Mouse (Mus musculus) MEL (cell line): ENCODE measurements around the gene Rsbn1. TPM values are rescaled to one million over a fixed set of nuclear protein-coding genes. Genes with fewer than 3 reads are reported as not detected.

Experiments
- DNase-seq: peaks from one replicate; pipeline ENCODE4 v3.0.0; 2011; ENCODE audit warnings: low read depth, low spot score
- H3K27ac ChIP-seq: 2 replicates; pipeline ENCODE4 v1.5.1; 2012; ENCODE audit warnings: low read depth, mild to moderate bottlenecking, control low read depth, low read length, moderate library complexity; ENCODE audit not compliant: control insufficient read depth
- H3K27me3 ChIP-seq, 2 experiments: fragments of 150-350 bp in 1 of 2; sonication (generic) in 1 of 2; 2 replicates each; pipeline ENCODE4 v1.6.1; 2012; ENCODE audit warnings: low read length in 2 of 2, mild to moderate bottlenecking in 2 of 2, improper control_type of control experiment in 1 of 2, moderate library complexity in 1 of 2; ENCODE audit not compliant: insufficient read depth in 2 of 2, control insufficient read depth in 1 of 2
- H3K36me3 ChIP-seq, 2 experiments: 2 replicates each; pipeline ENCODE4 v1.6.1; 2012 to 2014; ENCODE audit warnings: low read length in 2 of 2, improper control_type of control experiment in 1 of 2, inconsistent platforms in 1 of 2, mild to moderate bottlenecking in 1 of 2; ENCODE audit not compliant: insufficient read depth in 2 of 2, control insufficient read depth in 1 of 2
- H3K4me1 ChIP-seq, 2 experiments: fragments of 150-350 bp in 1 of 2; sonication (generic) in 1 of 2; 2 replicates each; pipeline ENCODE4 v1.6.1; 2012; ENCODE audit warnings: low read length in 2 of 2, improper control_type of control experiment in 1 of 2, mild to moderate bottlenecking in 1 of 2; ENCODE audit not compliant: insufficient read depth in 2 of 2, control insufficient read depth in 1 of 2
- H3K4me3 ChIP-seq, 2 experiments: fragments of 150-350 bp in 1 of 2; sonication (generic) in 1 of 2; 2 replicates each; pipeline ENCODE4 v1.5.1; 2012; ENCODE audit warnings: low read depth in 2 of 2, low read length in 2 of 2, mild to moderate bottlenecking in 2 of 2, moderate library complexity in 2 of 2, control low read depth in 1 of 2, improper control_type of control experiment in 1 of 2; ENCODE audit not compliant: control insufficient read depth in 1 of 2, insufficient read depth in 1 of 2
- H3K79me2 ChIP-seq: 2 replicates; pipeline ENCODE4 v1.6.1; 2012; ENCODE audit warnings: mild to moderate bottlenecking, low read length, moderate library complexity; ENCODE audit not compliant: control insufficient read depth, poor library complexity, insufficient read depth
- H3K9ac ChIP-seq: 2 replicates; pipeline ENCODE4 v1.6.1; 2012; ENCODE audit warnings: low read depth, mild to moderate bottlenecking, control low read depth, low read length, moderate library complexity; ENCODE audit not compliant: control insufficient read depth, poor library complexity, severe bottlenecking
- H3K9me3 ChIP-seq: fragments of 150-350 bp; sonication (generic); replicated peaks from 2 replicates; pipeline ENCODE4 v1.6.1; 2012; ENCODE audit warnings: mild to moderate bottlenecking, low read length, improper control_type of control experiment, moderate library complexity; ENCODE audit not compliant: insufficient read depth
- BHLHE40 ChIP-seq: IDR thresholded peaks from 2 replicates; pipeline ENCODE4 v1.6.1; 2012; ENCODE audit warnings: low read depth, mild to moderate bottlenecking, inconsistent platforms, low read length, improper control_type of control experiment, borderline replicate concordance
- CHD1 ChIP-seq: IDR thresholded peaks from 2 replicates; pipeline ENCODE4 v1.6.1; 2012; ENCODE audit warnings: low read depth, mild to moderate bottlenecking, inconsistent platforms, low read length, improper control_type of control experiment
- CHD2 ChIP-seq: IDR thresholded peaks from 2 replicates; pipeline ENCODE4 v1.6.1; 2011; ENCODE audit warnings: low read length, improper control_type of control experiment
- CTCF ChIP-seq, 3 experiments: IDR thresholded peaks in 2 of 3; conservative IDR thresholded peaks in 1 of 3; 2 replicates each; pipeline ENCODE4 v1.5.1; 2011 to 2012; ENCODE audit warnings: low read length in 3 of 3, low read depth in 2 of 3, mild to moderate bottlenecking in 2 of 3, improper control_type of control experiment in 1 of 3, inconsistent platforms in 1 of 3, mixed read lengths in 1 of 3, moderate library complexity in 1 of 3; ENCODE audit not compliant: control insufficient read depth in 1 of 3, insufficient read depth in 1 of 3, poor library complexity in 1 of 3, severe bottlenecking in 1 of 3
- E2F4 ChIP-seq: IDR thresholded peaks from 2 replicates; pipeline ENCODE4 v1.6.1; 2011; ENCODE audit warnings: low read depth, low read length, improper control_type of control experiment, borderline replicate concordance
- ELF1 ChIP-seq: IDR thresholded peaks from 2 replicates; pipeline ENCODE4 v1.6.1; 2014; ENCODE audit warnings: low read depth, mild to moderate bottlenecking, inconsistent platforms, low read length, improper control_type of control experiment, moderate library complexity
- EP300 ChIP-seq, 2 experiments: IDR thresholded peaks; 2 replicates each; pipeline ENCODE4 v1.6.1; 2011; ENCODE audit warnings: improper control_type of control experiment in 2 of 2, low read length in 2 of 2, low read depth in 1 of 2, mild to moderate bottlenecking in 1 of 2
- ETS1 ChIP-seq: IDR thresholded peaks from 2 replicates; pipeline ENCODE4 v1.6.1; 2012; ENCODE audit warnings: low read depth, mild to moderate bottlenecking, inconsistent platforms, low read length, improper control_type of control experiment, moderate library complexity
- GABPA ChIP-seq: IDR thresholded peaks from 2 replicates; pipeline ENCODE4 v1.6.1; 2012; ENCODE audit warnings: low read depth, mild to moderate bottlenecking, inconsistent platforms, low read length, improper control_type of control experiment, moderate library complexity
- GATA1 ChIP-seq: IDR thresholded peaks from 2 replicates; pipeline ENCODE4 v1.6.1; 2011; ENCODE audit warnings: low read depth, low read length, improper control_type of control experiment
- JUND ChIP-seq: IDR thresholded peaks from 2 replicates; pipeline ENCODE4 v1.6.1; 2011; ENCODE audit warnings: low read depth, mild to moderate bottlenecking, improper control_type of control experiment, low read length
- MAFK ChIP-seq: IDR thresholded peaks from 2 replicates; pipeline ENCODE4 v1.6.1; 2011; ENCODE audit warnings: low read depth, mild to moderate bottlenecking, low read length, improper control_type of control experiment, borderline replicate concordance
- MAZ ChIP-seq: IDR thresholded peaks from 2 replicates; pipeline ENCODE4 v1.6.1; 2012; ENCODE audit warnings: low read depth, mild to moderate bottlenecking, inconsistent platforms, low read length, improper control_type of control experiment
- MXI1 ChIP-seq: IDR thresholded peaks from 2 replicates; pipeline ENCODE4 v1.6.1; 2011; ENCODE audit warnings: mild to moderate bottlenecking, low read depth, low read length, improper control_type of control experiment
- MYB ChIP-seq: IDR thresholded peaks from 2 replicates; pipeline ENCODE4 v1.6.1; 2011; ENCODE audit warnings: mild to moderate bottlenecking, low read depth, low read length, improper control_type of control experiment
- NELFE ChIP-seq: IDR thresholded peaks from 2 replicates; pipeline ENCODE4 v1.6.1; 2011; ENCODE audit warnings: low read depth, low read length, improper control_type of control experiment
- POLR2AphosphoS5 ChIP-seq: IDR thresholded peaks from 2 replicates; pipeline ENCODE4 v1.6.1; 2012; ENCODE audit warnings: low read depth, borderline replicate concordance, mild to moderate bottlenecking, inconsistent platforms, low read length, moderate library complexity, mixed read lengths
- RAD21 ChIP-seq: IDR thresholded peaks from 2 replicates; pipeline ENCODE4 v1.6.1; 2011; ENCODE audit warnings: mild to moderate bottlenecking, low read depth, low read length, improper control_type of control experiment
- RCOR1 ChIP-seq: IDR thresholded peaks from 2 replicates; pipeline ENCODE4 v1.6.1; 2012; ENCODE audit warnings: low read depth, mild to moderate bottlenecking, inconsistent platforms, low read length, improper control_type of control experiment
- SMC3 ChIP-seq: IDR thresholded peaks from 2 replicates; pipeline ENCODE4 v1.6.1; 2011; ENCODE audit warnings: low read depth, low read length, improper control_type of control experiment
- TCF12 ChIP-seq: IDR thresholded peaks from 2 replicates; pipeline ENCODE4 v1.6.1; 2014; ENCODE audit warnings: low read depth, mild to moderate bottlenecking, inconsistent platforms, low read length, improper control_type of control experiment, moderate library complexity
- USF2 ChIP-seq, 2 experiments: IDR thresholded peaks; 2 replicates each; pipeline ENCODE4 v1.6.1; 2011 to 2012; ENCODE audit warnings: improper control_type of control experiment in 2 of 2, low read length in 2 of 2, borderline replicate concordance in 1 of 2, inconsistent platforms in 1 of 2, low read depth in 1 of 2, mild to moderate bottlenecking in 1 of 2; ENCODE audit not compliant: insufficient read depth in 1 of 2
- ZMIZ1 ChIP-seq: IDR thresholded peaks from 2 replicates; pipeline ENCODE4 v1.6.1; 2012; ENCODE audit warnings: low read depth, mild to moderate bottlenecking, inconsistent platforms, low read length, improper control_type of control experiment, moderate library complexity
- polyA plus RNA-seq, 2 experiments: library from polyadenylated mRNA; stranded (reverse) in 1 of 2; unstranded in 1 of 2; fragments of >175 nt in 1 of 2; fragments of >200 nt in 1 of 2; gene quantifications; 2 replicates each; pipeline versions ENCODE4 v1.2.1 to v1.2.4; 2012; ENCODE audit warnings: low replicate concordance in 2 of 2, low read depth in 1 of 2; ENCODE audit not compliant: insufficient read length in 2 of 2, insufficient read depth in 1 of 2, missing spikeins in 1 of 2
- total RNA-seq: library from RNA; depleted of rRNA; stranded (reverse); fragments of 300-350 nt; gene quantifications from 2 replicates; pipeline ENCODE4 v1.2.3, GENCODE M21; 2012

Rsbn1 gene
- total and polyA plus RNA-seq, 3 experiments, result 10.5 to 37.3 (median 10.8) TPM

- Histone ChIP-seq H3K4me3 (no peak overlapping the region), H3K9ac (no peak overlapping the region), H3K27me3 (no peaks in the 10 kb centered on the region), H3K9me3 (no peaks in the 10 kb centered on the region), H3K4me1 (no peaks in the 10 kb centered on the region), H3K27ac (no peak overlapping the region), H3K79me2 (no peaks in the 10 kb centered on the region), H3K36me3 (peaks cover 0 to 5% of the 10 kb centered on the region in 2 experiments; a peak in 2 of 4 replicates)
- TF ChIP-seq BHLHE40, result no peak
- TF ChIP-seq NELFE, result no peak
- no peak for TF ChIP-seq GATA1
- no peak for TF ChIP-seq CHD1
- no peak for TF ChIP-seq CTCF (IDR thresholded peaks at IDR 0.05 in 2 of 3, conservative IDR thresholded peaks at IDR 0.05 in 1 of 3; ENCODE audit: control insufficient read depth in 1 of 3, insufficient read depth in 1 of 3, low read depth in 2 of 3, low read length in 3 of 3, poor library complexity in 1 of 3, severe bottlenecking in 1 of 3)
- TF ChIP-seq MAZ, result no peak
- TF ChIP-seq MYB, result no peak
- no peak for TF ChIP-seq MAFK
- TF ChIP-seq ELF1, result no peak
- no peak for TF ChIP-seq RAD21
- no peak for TF ChIP-seq MXI1
- TF ChIP-seq SMC3, result no peak
- TF ChIP-seq ETS1, result no peak
- TF ChIP-seq POLR2AphosphoS5, result no peak
- no peak for DNase-seq
Measured at GRCm38 (mm10) chr3:103991271-103991670, 77.4 kb downstream of the Rsbn1 start.

GRCm38 (mm10) chr3:103998724-103999123 is 84.8 kb downstream of the Rsbn1 start:
- Histone ChIP-seq H3K79me2 (no peaks in the 10 kb centered on the region), H3K4me1 (no peaks in the 10 kb centered on the region), H3K9ac (no peak overlapping the region), H3K27ac (no peak overlapping the region), H3K36me3 (peaks cover 0 to 13% of the 10 kb centered on the region in 2 experiments; a peak in 3 of 4 replicates), H3K4me3 (no peak overlapping the region), H3K27me3 (no peaks in the 10 kb centered on the region), H3K9me3 (no peaks in the 10 kb centered on the region)
- DNase-seq, result no peak
- TF ChIP-seq CHD1, result no peak
- TF ChIP-seq USF2 (IDR thresholded peaks at IDR 0.05; ENCODE audit: borderline replicate concordance in 1 of 2, insufficient read depth in 1 of 2, low read depth in 1 of 2, low read length in 2 of 2), result no peak
- no peak for TF ChIP-seq CHD2
- TF ChIP-seq E2F4, result no peak
- no peak for TF ChIP-seq JUND
- TF ChIP-seq GABPA, result no peak
- TF ChIP-seq SMC3, result no peak
- no peak for TF ChIP-seq TCF12
- TF ChIP-seq EP300 (IDR thresholded peaks at IDR 0.05; ENCODE audit: low read depth in 1 of 2, low read length in 2 of 2), result no peak
- no peak for TF ChIP-seq RCOR1
- TF ChIP-seq ZMIZ1, result no peak
- TF ChIP-seq CTCF (IDR thresholded peaks at IDR 0.05 in 2 of 3, conservative IDR thresholded peaks at IDR 0.05 in 1 of 3; ENCODE audit: control insufficient read depth in 1 of 3, insufficient read depth in 1 of 3, low read depth in 2 of 3, low read length in 3 of 3, poor library complexity in 1 of 3, severe bottlenecking in 1 of 3), result no peak
